9 mouse cellular contexts compared by ENCODE assay signal in the genomic region with DNA sequence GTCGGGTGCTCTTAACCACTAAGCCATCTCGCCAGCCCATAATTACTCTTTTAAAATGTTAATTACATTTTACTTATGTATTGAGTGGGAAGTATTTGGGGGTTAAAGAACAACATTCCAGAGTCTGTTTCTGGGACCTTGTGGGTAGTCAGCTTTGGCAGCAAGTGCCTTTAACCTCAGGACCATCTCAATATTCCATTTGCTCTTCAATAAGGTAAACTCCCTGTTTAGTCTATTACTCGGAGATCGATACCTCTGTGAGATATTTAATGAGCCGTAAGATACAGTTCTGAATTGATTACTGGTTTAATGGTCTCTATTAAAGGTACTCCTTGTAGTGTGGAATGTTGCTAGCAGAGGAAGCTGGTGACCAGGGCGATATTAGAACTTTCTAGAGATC. TPM values are rescaled to one million over a fixed set of nuclear protein-coding genes. Genes with fewer than 3 reads are reported as not detected.
DNase-seq lines count a peak whose midpoint lies in the region; ATAC-seq and TF ChIP-seq lines count a peak whose summit lies in the region.
"Had no signal": no experiment of that assay in that cellular context is flagged by ENCODE, and none has a peak within 500 bp of the region (broad histone marks: within the 10 kb centered on the region; RNA-seq: fewer than 3 reads in every experiment).

No protein-coding gene starts in this region.

- peak overlapping the region; percentile 70 for H3K4me2 ChIP-seq in forebrain, embryonic 15.5 days (replicated peaks)
- H3K4me2 ChIP-seq in limb, embryonic 14.5 days (replicated peaks; ENCODE audit: low read depth, low read length, severe bottlenecking) = peak overlapping the region; percentile 55
- H3K4me2 ChIP-seq in stomach, embryonic 15.5 days = peak overlapping the region; percentile 71

- H3K9me3 ChIP-seq in megakaryocyte, embryonic 14.5 days = no peaks in the 10 kb centered on the region
- no peaks in the 10 kb centered on the region for H3K9me3 ChIP-seq in forebrain, embryonic 15.5 days
- no peaks in the 10 kb centered on the region for H3K9me3 ChIP-seq in limb, embryonic 14.5 days (ENCODE audit: control insufficient read depth, low read length)
- no peaks in the 10 kb centered on the region for H3K9me3 ChIP-seq in stomach, embryonic 15.5 days

- no peak for DNase-seq in limb, embryonic 14.5 days (ENCODE audit: low spot score)
- no peak for DNase-seq in gastrocnemius, postnatal 4 days (ENCODE audit: low spot score in 2 of 2)
- no peak for DNase-seq in urinary bladder, postnatal 10 days (ENCODE audit: low spot score)
- no peak for DNase-seq in cerebellum, postnatal 4 days (ENCODE audit: low spot score in 2 of 2)
- DNase-seq: adrenal gland, adult 2 months had no signal

- H3K36me3 ChIP-seq in megakaryocyte, embryonic 14.5 days (replicated peaks; ENCODE audit: low read length) = peaks cover 7% of the 10 kb centered on the region
- H3K36me3 ChIP-seq in forebrain, embryonic 15.5 days = no peaks in the 10 kb centered on the region
- H3K36me3 ChIP-seq in limb, embryonic 14.5 days (ENCODE audit: control insufficient read depth, insufficient read depth, low read length) = no peaks in the 10 kb centered on the region
- no peaks in the 10 kb centered on the region for H3K36me3 ChIP-seq in stomach, embryonic 15.5 days

- H3K4me1 ChIP-seq in megakaryocyte, embryonic 14.5 days = peaks cover 41% of the 10 kb centered on the region
- H3K4me1 ChIP-seq in forebrain, embryonic 15.5 days = peaks cover 18% of the 10 kb centered on the region
- H3K4me1 ChIP-seq in limb, embryonic 14.5 days (ENCODE audit: control insufficient read depth, insufficient read depth, low read length) = peaks cover 10% of the 10 kb centered on the region; the same call in 1 of the 2 replicates
- peaks cover 10% of the 10 kb centered on the region; the same call in 1 of the 2 replicates for H3K4me1 ChIP-seq in stomach, embryonic 15.5 days

- no peak for TF ChIP-seq POLR2A in limb, embryonic 14.5 days (IDR thresholded peaks at IDR 0.05; ENCODE audit: borderline replicate concordance, extremely low read depth, insufficient read depth, insufficient read length)

- H3K4me3 ChIP-seq in megakaryocyte, embryonic 14.5 days (replicated peaks) = peak overlapping the region; percentile 96
- H3K4me3 ChIP-seq in forebrain, embryonic 15.5 days = peak overlapping the region; percentile 65
- H3K4me3 ChIP-seq in limb, embryonic 14.5 days (replicated peaks; ENCODE audit: low read length) = peak overlapping the region; percentile 22
- peak overlapping the region; percentile 88; the same call in 1 of the 2 replicates for H3K4me3 ChIP-seq in stomach, embryonic 15.5 days (replicated peaks)

- peak overlapping the region; percentile 94; the same call in 1 of the 2 replicates for H3K27ac ChIP-seq in forebrain, embryonic 15.5 days (replicated peaks)
- 0 out of 2 replicates have a peak overlapping the region, but pooled peaks have one; percentile 33 for H3K27ac ChIP-seq in limb, embryonic 14.5 days (replicated peaks; ENCODE audit: low read depth, low read length)
- H3K27ac ChIP-seq in stomach, embryonic 15.5 days = no peak overlapping the region; the same call in 1 of the 2 replicates

- no peak overlapping the region for H3K9ac ChIP-seq in forebrain, embryonic 15.5 days (replicated peaks)
- no peak overlapping the region for H3K9ac ChIP-seq in limb, embryonic 14.5 days (ENCODE audit: low read depth, low read length, severe bottlenecking)
- H3K9ac ChIP-seq in stomach, embryonic 15.5 days = no peak overlapping the region

- peaks cover 23% of the 10 kb centered on the region for H3K27me3 ChIP-seq in megakaryocyte, embryonic 14.5 days (replicated peaks)
- no peaks in the 10 kb centered on the region for H3K27me3 ChIP-seq in forebrain, embryonic 15.5 days
- H3K27me3 ChIP-seq in limb, embryonic 14.5 days (ENCODE audit: control insufficient read depth, insufficient read depth, low read length) = no peaks in the 10 kb centered on the region
- H3K27me3 ChIP-seq in stomach, embryonic 15.5 days (replicated peaks) = no peaks in the 10 kb centered on the region

- no peak for ATAC-seq in megakaryocyte, adult 5-6 weeks (ENCODE audit: poor library complexity, severe bottlenecking)
- no peak; the same call in 1 of the 2 replicates for ATAC-seq in forebrain, embryonic 15.5 days (replicated peaks)
- ATAC-seq in limb, embryonic 14.5 days (ENCODE audit: low FRiP score, low read depth) = no peak
- no peak for ATAC-seq in stomach, embryonic 15.5 days (ENCODE audit: insufficient read depth, low FRiP score, low read depth)

- WGBS in forebrain, embryonic 15.5 days = 30% methylated on average over 6 of the region's 6 CpGs
- WGBS in limb, embryonic 14.5 days = 31% methylated on average over 6 of the region's 6 CpGs
- WGBS in stomach, embryonic 15.5 days = 41% methylated on average over 6 of the region's 6 CpGs

RNA-seq across cellular contexts. Expression of a gene that starts 1.0 kb away (rescaled TPM):
- 1.1 and 1.9 TPM in 2 replicates for polyA plus RNA-seq in megakaryocyte, embryonic 14.5 days (2012; ENCODE audit: insufficient read depth, low replicate concordance)
- total RNA-seq in megakaryocyte, adult 5-6 weeks (2015) = 6.0 and 7.5 TPM in 2 replicates
- 12.9 and 14.0 TPM in 2 replicates for total RNA-seq in megakaryocyte, adult 5-6 weeks (2017)
- polyA plus RNA-seq in forebrain, embryonic 15.5 days (2015; fragmentation: Nextera tagmentation; extraction: Ambion mirVana) = 41.1 and 43.4 TPM in 2 replicates
- 28.3 and 28.4 TPM in 2 replicates for polyA plus RNA-seq in limb, embryonic 14.5 days (2012; rRNA removed)
- 26.9 TPM in 2 replicates for polyA plus RNA-seq in limb, embryonic 14.5 days (2014; fragmentation: Nextera tagmentation; extraction: Ambion mirVana)
- 33.9 and 35.5 TPM in 2 replicates for polyA plus RNA-seq in stomach, embryonic 15.5 days (2015; fragmentation: Nextera tagmentation; extraction: Ambion mirVana)
- total RNA-seq in gastrocnemius, postnatal 4 days (2021) = 10 to 100 TPM; 20.5 to 23.0 TPM

RNA-seq across cellular contexts. Expression of a gene that starts 45.9 kb away (rescaled TPM):
- not detected in 2 replicates for polyA plus RNA-seq in megakaryocyte, embryonic 14.5 days (2012; ENCODE audit: insufficient read depth, low replicate concordance)
- total RNA-seq in megakaryocyte, adult 5-6 weeks (2015) = not detected in 2 replicates
- total RNA-seq in megakaryocyte, adult 5-6 weeks (2017) = not detected in 2 replicates
- 2.0 and 2.1 TPM in 2 replicates for polyA plus RNA-seq in forebrain, embryonic 15.5 days (2015; fragmentation: Nextera tagmentation; extraction: Ambion mirVana)
- 15.0 and 18.7 TPM in 2 replicates for polyA plus RNA-seq in limb, embryonic 14.5 days (2012; rRNA removed)
- polyA plus RNA-seq in limb, embryonic 14.5 days (2014; fragmentation: Nextera tagmentation; extraction: Ambion mirVana) = 6.8 and 8.9 TPM in 2 replicates
- 4.7 and 4.8 TPM in 2 replicates for polyA plus RNA-seq in stomach, embryonic 15.5 days (2015; fragmentation: Nextera tagmentation; extraction: Ambion mirVana)
- total RNA-seq in gastrocnemius, postnatal 4 days (2021) = 1 to 10 TPM; 8.5 to 9.0 TPM

Comparison
In these comparisons a context has a peak if more than half of its experiments do, and no peak if none do; other contexts are left out.
1. H3K4me3 ChIP-seq: peak in every context shown above with its lines; median percentile 96 in megakaryocyte, embryonic 14.5 days; 88 in stomach, embryonic 15.5 days; 65 in forebrain, embryonic 15.5 days; 22 in limb, embryonic 14.5 days.